Mouse (Mus musculus) heart, embryonic 15.5 days (tissue): ENCODE data around the gene Aasdhppt. TPM values are rescaled to one million over a fixed set of nuclear protein-coding genes. Genes with fewer than 3 reads are reported as not detected.

ENCODE experiments used
- ATAC-seq: fragments of 200-750 bp; cut with Nextera tagmentation; replicated peaks from 2 replicates; pipeline ENCODE4 v1.8.0; 2017; ENCODE audit warnings: low read depth, moderate TSS enrichment; ENCODE audit not compliant: insufficient number of reproducible peaks, insufficient read depth, low FRiP score
- H3K27ac ChIP-seq: fragments of 300-500 bp; sonication (generic); 2 replicates; pipeline ENCODE4 v1.5.1; 2015; ENCODE audit warnings: mild to moderate bottlenecking, inconsistent platforms
- H3K27me3 ChIP-seq: fragments of 300-500 bp; sonication (generic); 2 replicates; pipeline ENCODE4 v1.6.1; 2015; ENCODE audit warnings: inconsistent platforms
- H3K36me3 ChIP-seq: fragments of 300-500 bp; sonication (generic); 2 replicates; pipeline ENCODE4 v1.6.1; 2015; ENCODE audit warnings: mild to moderate bottlenecking, inconsistent platforms
- H3K4me1 ChIP-seq: fragments of 300-500 bp; sonication (generic); replicated peaks from 2 replicates; pipeline ENCODE4 v1.6.1; 2015; ENCODE audit warnings: inconsistent platforms
- H3K4me2 ChIP-seq: fragments of 300-500 bp; sonication (generic); 2 replicates; pipeline ENCODE4 v1.6.1; 2015; ENCODE audit warnings: inconsistent platforms, mild to moderate bottlenecking, moderate library complexity
- H3K4me3 ChIP-seq: fragments of 300-500 bp; sonication (generic); 2 replicates; pipeline ENCODE4 v1.5.1; 2015; ENCODE audit warnings: mild to moderate bottlenecking, inconsistent platforms
- H3K9ac ChIP-seq: fragments of 300-500 bp; sonication (generic); 2 replicates; pipeline ENCODE4 v1.6.1; 2015; ENCODE audit warnings: mild to moderate bottlenecking, inconsistent platforms
- H3K9me3 ChIP-seq: fragments of 300-500 bp; sonication (generic); replicated peaks from 2 replicates; pipeline ENCODE4 v1.6.1; 2016; ENCODE audit warnings: inconsistent platforms
- WGBS: fragments of 180-500 bp; shearing (Covaris S2); methylation state at CpG from one replicate; pipeline ENCODE4 v1.1.7; 2015; ENCODE audit warnings: mixed read lengths; 5-methylcytosine and 5-hydroxymethylcytosine counted together
- polyA plus RNA-seq: library from polyadenylated mRNA; unstranded; fragments of >200 nt; fragmentation: Nextera tagmentation; extraction: Ambion mirVana; gene quantifications from 2 replicates; pipeline ENCODE4 v1.2.1, GENCODE M21; 2015

Aasdhppt gene
- polyA plus RNA-seq, result 22.5 and 27.9 TPM in 2 replicates

GRCm38 (mm10) chr9:4309351-4310085, at the start of gene Aasdhppt, which contains the start of gene Kbtbd3:
TSS of gene Aasdhppt (minus strand) at chr9:4309471.
TSS of gene Kbtbd3 (plus strand) at chr9:4309833.
- Histone ChIP-seq H3K9me3 (no peaks in the 10 kb centered on the region), H3K36me3 (peaks cover 4% of the 10 kb centered on the region; the same call in 1 of the 2 replicates), H3K9ac (peak within 1 kb of the TSS; percentile 81), H3K27ac (peak within 1 kb of the TSS; percentile 94), H3K27me3 (no peaks in the 10 kb centered on the region), H3K4me1 (peaks cover 19% of the 10 kb centered on the region), H3K4me3 (peak within 1 kb of the TSS; percentile 89), H3K4me2 (peak within 1 kb of the TSS; percentile 82)
- ATAC-seq, result peak; percentile 99
- under 1% methylated on average over 53 of the region's 53 CpGs for WGBS

- ATAC-seq, result no peak
- no peaks in the 10 kb centered on the region for H3K27me3 ChIP-seq
- H3K27ac ChIP-seq, result no peak overlapping the region
- 72% methylated on average over 1 of the region's 1 CpGs for WGBS
- H3K36me3 ChIP-seq, result no peaks in the 10 kb centered on the region
- no peak overlapping the region for H3K4me3 ChIP-seq
- H3K4me2 ChIP-seq, result no peak overlapping the region
- H3K9ac ChIP-seq, result no peak overlapping the region
- H3K9me3 ChIP-seq, result no peaks in the 10 kb centered on the region
- no peaks in the 10 kb centered on the region for H3K4me1 ChIP-seq
These were observed 43.9 kb upstream of the Aasdhppt start for GRCm38 (mm10) chr9:4353163-4353562.

GRCm38 (mm10) chr9:4318939-4319721, 9.9 kb upstream of the Aasdhppt start:
- no peak for ATAC-seq
- H3K36me3 ChIP-seq, result peaks cover 7% of the 10 kb centered on the region; the same call in 1 of the 2 replicates
- H3K9ac ChIP-seq, result no peak overlapping the region
- no peaks in the 10 kb centered on the region for H3K4me1 ChIP-seq
- WGBS, result 76% methylated on average over 6 of the region's 6 CpGs
- H3K9me3 ChIP-seq, result no peaks in the 10 kb centered on the region
- no peaks in the 10 kb centered on the region for H3K27me3 ChIP-seq
- no peak overlapping the region for H3K4me2 ChIP-seq
- no peak overlapping the region for H3K4me3 ChIP-seq
- no peak overlapping the region for H3K27ac ChIP-seq

GRCm38 (mm10) chr9:4315746-4316145, 6.5 kb upstream of the Aasdhppt start:
- Histone ChIP-seq H3K36me3 (peaks cover 8% of the 10 kb centered on the region; the same call in 1 of the 2 replicates), H3K9me3 (no peaks in the 10 kb centered on the region), H3K4me2 (no peak overlapping the region), H3K4me1 (peaks cover 9% of the 10 kb centered on the region), H3K27me3 (no peaks in the 10 kb centered on the region), H3K4me3 (no peak overlapping the region), H3K27ac (no peak overlapping the region), H3K9ac (no peak overlapping the region)
- WGBS, result 88% methylated on average over 2 of the region's 2 CpGs
- ATAC-seq, result no peak

GRCm38 (mm10) chr9:4313946-4314345, 4.7 kb upstream of the Aasdhppt start:
- Histone ChIP-seq H3K4me2 (no peak overlapping the region), H3K9ac (no peak overlapping the region), H3K36me3 (peaks cover 8% of the 10 kb centered on the region; the same call in 1 of the 2 replicates), H3K4me1 (peaks cover 12% of the 10 kb centered on the region), H3K27me3 (no peaks in the 10 kb centered on the region), H3K4me3 (no peak overlapping the region), H3K9me3 (no peaks in the 10 kb centered on the region), H3K27ac (no peak overlapping the region)
- WGBS, result 81% methylated on average over 4 of the region's 4 CpGs
- no peak for ATAC-seq

- no peak for ATAC-seq
- H3K4me2 ChIP-seq, result no peak overlapping the region
- WGBS, result 83% methylated on average over 3 of the region's 3 CpGs
These were observed 1.9 kb upstream of the Aasdhppt start for GRCm38 (mm10) chr9:4311162-4311561.

GRCm38 (mm10) chr9:4310706-4311105, 1.4 kb upstream of the Aasdhppt start:
- H3K4me3 ChIP-seq, result peak overlapping the region; percentile 89
- no peaks in the 10 kb centered on the region for H3K27me3 ChIP-seq
- peak overlapping the region; percentile 82 for H3K4me2 ChIP-seq
- no peak for ATAC-seq
- H3K9ac ChIP-seq, result no peak overlapping the region; the same call in 1 of the 2 replicates
- H3K27ac ChIP-seq, result peak overlapping the region; percentile 94; the same call in 1 of the 2 replicates
- no peaks in the 10 kb centered on the region for H3K9me3 ChIP-seq
- peaks cover 19% of the 10 kb centered on the region for H3K4me1 ChIP-seq
- WGBS, result 45% methylated on average over 3 of the region's 3 CpGs
- H3K36me3 ChIP-seq, result peaks cover 4% of the 10 kb centered on the region; the same call in 1 of the 2 replicates

More at GRCm38 (mm10) chr9:4311162-4311561, 1.9 kb upstream of the Aasdhppt start:
- Histone ChIP-seq H3K9ac (no peak overlapping the region), H3K4me1 (peaks cover 19% of the 10 kb centered on the region), H3K27ac (no peak overlapping the region), H3K27me3 (no peaks in the 10 kb centered on the region), H3K9me3 (no peaks in the 10 kb centered on the region), H3K4me3 (no peak overlapping the region), H3K36me3 (peaks cover 4% of the 10 kb centered on the region; the same call in 1 of the 2 replicates)

GRCm38 (mm10) chr9:4308628-4309350, 482 bp downstream of the Aasdhppt start:
- Histone ChIP-seq H3K36me3 (no peaks in the 10 kb centered on the region), H3K27me3 (no peaks in the 10 kb centered on the region), H3K4me2 (peak overlapping the region; percentile 82), H3K27ac (peak overlapping the region; percentile 94), H3K4me1 (peaks cover 19% of the 10 kb centered on the region), H3K9ac (peak overlapping the region; percentile 81), H3K4me3 (peak overlapping the region; percentile 89), H3K9me3 (no peaks in the 10 kb centered on the region)
- WGBS, result under 1% methylated on average over 36 of the region's 36 CpGs
- ATAC-seq, result peak; percentile 14

- no peaks in the 10 kb centered on the region for H3K9me3 ChIP-seq
- peaks cover 7% of the 10 kb centered on the region for H3K4me1 ChIP-seq
- H3K4me3 ChIP-seq, result no peak overlapping the region
- ATAC-seq, result no peak
- peaks cover 11% of the 10 kb centered on the region for H3K36me3 ChIP-seq
- H3K4me2 ChIP-seq, result no peak overlapping the region
- H3K27ac ChIP-seq, result no peak overlapping the region
- no peak overlapping the region for H3K9ac ChIP-seq
- 48% methylated on average over 1 of the region's 1 CpGs for WGBS
- no peaks in the 10 kb centered on the region for H3K27me3 ChIP-seq
These were observed 4.4 kb downstream of the Aasdhppt start for GRCm38 (mm10) chr9:4304867-4305266.

GRCm38 (mm10) chr9:4300466-4300865, 8.8 kb downstream of the Aasdhppt start:
- Histone ChIP-seq H3K27ac (no peak overlapping the region), H3K4me3 (no peak overlapping the region), H3K4me2 (no peak overlapping the region), H3K9ac (no peak overlapping the region), H3K4me1 (no peaks in the 10 kb centered on the region), H3K27me3 (no peaks in the 10 kb centered on the region), H3K9me3 (no peaks in the 10 kb centered on the region), H3K36me3 (peaks cover 20% of the 10 kb centered on the region)
- ATAC-seq, result no peak
- 55% methylated on average over 2 of the region's 2 CpGs for WGBS

GRCm38 (mm10) chr9:4283850-4284249, 25.4 kb downstream of the Aasdhppt start:
- Histone ChIP-seq H3K27ac (no peak overlapping the region), H3K9ac (no peak overlapping the region), H3K4me1 (no peaks in the 10 kb centered on the region), H3K4me3 (no peak overlapping the region), H3K27me3 (no peaks in the 10 kb centered on the region), H3K9me3 (no peaks in the 10 kb centered on the region), H3K4me2 (no peak overlapping the region), H3K36me3 (no peaks in the 10 kb centered on the region; the same call in 1 of the 2 replicates)
- 34% methylated on average over 3 of the region's 3 CpGs for WGBS
- no peak for ATAC-seq
